Mouse (Mus musculus) gastrocnemius, adult 8-10 months (tissue): ENCODE results near the gene Kdm5c. TPM values are rescaled to one million over a fixed set of nuclear protein-coding genes. Genes with fewer than 3 reads are reported as not detected.
"Not testable (repeated sequence)": the region's sequence is repeated elsewhere in the genome, so short reads cannot be mapped to it uniquely, and the experiment has no call there.

Experiments
- DNase-seq, 2 experiments: peaks; one replicate each; pipeline ENCODE4 v3.0.0; 2022; ENCODE audit warnings: low spot score in 2 of 2
- total RNA-seq, 4 experiments: library from RNA; stranded (reverse); gene quantifications; 2 replicates each; pipeline ENCODE4 v1.2.4; 2022

Gene Kdm5c
- total RNA-seq, 4 experiments from 2014 or later, result 17.0 to 30.6 (median 23.6) TPM

DNA sequence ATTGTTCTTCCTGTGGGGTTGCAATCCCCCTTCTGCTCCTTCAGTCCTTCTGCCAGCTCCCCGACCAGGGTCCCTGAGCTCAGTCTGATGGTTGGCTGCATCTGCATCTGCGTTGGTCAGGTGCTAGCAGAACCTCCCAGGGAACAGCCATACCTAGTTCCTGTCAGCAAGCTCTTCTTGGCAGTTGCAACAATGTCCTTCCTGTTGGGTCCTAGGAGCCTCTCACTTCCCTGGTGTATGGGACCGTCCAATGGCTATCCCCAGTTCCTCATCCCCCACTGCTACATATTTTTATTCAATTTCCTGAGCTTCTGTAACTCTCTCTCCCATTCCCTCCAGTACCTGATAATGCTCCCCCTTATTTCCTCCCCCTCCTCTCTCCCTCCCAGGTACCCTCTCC lies 51.9 kb downstream of the Kdm5c start:
- DNase-seq, result no peak

DNA sequence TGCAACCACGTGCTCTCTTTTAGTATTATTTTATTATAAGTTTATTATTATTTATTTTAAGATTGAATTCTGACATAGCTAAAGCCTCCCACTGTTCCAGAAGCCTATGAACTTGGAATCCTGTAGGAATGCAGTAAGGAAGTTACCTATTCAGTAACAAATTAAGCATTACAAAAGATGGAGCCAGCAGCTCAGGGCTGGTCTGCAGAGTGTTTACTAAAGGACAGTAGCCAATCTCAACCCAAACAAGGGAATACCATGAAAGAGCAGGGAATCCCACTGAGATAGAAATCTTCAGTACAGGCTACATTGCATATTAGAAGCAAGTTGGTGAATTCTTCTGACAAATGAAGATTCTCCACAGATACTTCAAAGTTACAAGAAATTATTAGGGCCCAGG lies 54.2 kb downstream of the Kdm5c start:
- DNase-seq, result not testable (repeated sequence)

- no peak for DNase-seq
Measured at GRCm38 (mm10) chrX:152306224-152306623, 73.4 kb downstream of the Kdm5c start.

- no peak for DNase-seq
Measured at GRCm38 (mm10) chrX:152307371-152307770, 74.6 kb downstream of the Kdm5c start.

DNA sequence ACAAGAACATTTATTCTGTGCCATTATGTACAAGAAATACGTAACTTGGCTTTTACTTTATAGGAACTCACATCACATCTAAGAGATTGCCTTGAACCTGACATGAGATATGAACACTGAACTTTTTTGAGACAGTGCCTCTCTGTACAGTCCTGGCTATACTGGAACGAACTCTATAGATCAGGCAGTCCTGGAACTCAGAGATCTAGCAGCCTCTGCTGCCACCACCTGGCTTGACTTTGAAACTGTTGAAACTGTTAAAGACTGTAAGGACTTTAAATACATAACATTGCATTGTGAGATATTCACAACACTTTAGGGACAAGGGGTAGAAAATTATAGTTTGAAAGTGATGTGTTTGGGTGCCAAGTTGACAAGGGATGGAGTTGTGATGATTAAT lies 75.1 kb downstream of the Kdm5c start:
- DNase-seq, result no peak

- no peak for DNase-seq
Measured at GRCm38 (mm10) chrX:152320535-152320934, 87.7 kb downstream of the Kdm5c start.

GRCm38 (mm10) chrX:152322776-152323175 lies 90.0 kb downstream of the Kdm5c start:
- DNase-seq, result no peak

DNA sequence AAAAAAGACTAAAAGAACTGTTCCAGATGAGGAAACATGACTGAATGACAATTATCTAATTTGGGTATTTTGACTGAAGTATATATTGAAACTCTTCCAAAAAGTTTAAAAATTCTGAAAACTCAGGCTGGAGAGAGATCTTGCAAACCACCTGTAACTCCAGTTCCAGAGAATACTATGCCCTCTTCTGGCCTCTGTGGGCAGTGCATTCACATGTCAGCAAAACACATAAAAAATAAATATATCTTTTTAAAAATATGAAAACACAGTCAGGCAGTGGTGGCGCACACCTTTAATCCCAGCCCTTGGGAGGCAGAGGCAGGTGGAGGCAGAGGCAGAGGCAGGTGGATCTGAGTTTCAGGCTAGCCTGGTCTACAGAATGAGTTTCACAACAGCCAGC lies 90.8 kb downstream of the Kdm5c start:
- DNase-seq, result no peak

Other genes starting within 250 kb of the Kdm5c start
- 100 to 1,000 TPM in 2 of 4 experiments, 10 to 100 TPM in 2; 77.2 to 121 (median 96.8) TPM for gene Hsd17b10, start 231.2 kb upstream of the Kdm5c start, total RNA-seq
- under 1 TPM in 3 of 4 experiments, not detected in 1; 0.24 to 0.75 (median 0.41) TPM for gene Ribc1, start 216.7 kb upstream of the Kdm5c start, total RNA-seq
- 10 to 100 TPM in 3 of 4 experiments, 1 to 10 TPM in 1; 9.5 to 15.1 (median 12.4) TPM for gene Smc1a, start 216.6 kb upstream of the Kdm5c start, total RNA-seq
- 10 to 100 TPM; 13.0 to 24.4 (median 16.3) TPM for gene Iqsec2, start 88.8 kb upstream of the Kdm5c start, total RNA-seq
- gene Kantr, start 94.5 kb downstream of the Kdm5c start, total RNA-seq, result 1 to 10 TPM; 1.2 to 4.0 (median 2.4) TPM
- 10 to 100 TPM in 3 of 4 experiments, 1 to 10 TPM in 1; 7.2 to 15.3 (median 12.2) TPM for gene Tspyl2, start 109.4 kb downstream of the Kdm5c start, total RNA-seq
- gene Gpr173, start 135.7 kb downstream of the Kdm5c start, total RNA-seq, result under 1 TPM; 0.04 to 0.65 (median 0.24) TPM